Mouse (Mus musculus): ENCODE data around the gene Cxcl3. TPM values are rescaled to one million over a fixed set of nuclear protein-coding genes. Genes with fewer than 3 reads are reported as not detected.
"Not testable (repeated sequence)": the region's sequence is repeated elsewhere in the genome, so short reads cannot be mapped to it uniquely, and the experiment has no call there.

Gene Cxcl3
- polyA plus RNA-seq, 1 experiment from 2014 or later, result not detected

GRCm38 (mm10) chr5:90783697-90784096, 2.2 kb upstream of the Cxcl3 start:
- no peaks in the 10 kb centered on the region for H3K9me3 ChIP-seq (ENCODE audit: control insufficient read depth, low read length)
- H3K9ac ChIP-seq (ENCODE audit: low read depth, low read length), result no peak overlapping the region
- H3K36me3 ChIP-seq (ENCODE audit: control insufficient read depth, insufficient read depth, low read length), result no peaks in the 10 kb centered on the region
- no peak overlapping the region for H3K27ac ChIP-seq (ENCODE audit: low read depth, low read length)
- H3K4me1 ChIP-seq (ENCODE audit: control insufficient read depth, insufficient read depth, low read length), result no peaks in the 10 kb centered on the region
- H3K4me3 ChIP-seq (ENCODE audit: low read length), result no peak overlapping the region
- no peak overlapping the region for H3K4me2 ChIP-seq (replicated peaks; ENCODE audit: low read depth, low read length)
- no peak for ATAC-seq (ENCODE audit: low FRiP score, low TSS enrichment)
- WGBS, result 84% methylated on average over 3 of the region's 3 CpGs
- H3K27me3 ChIP-seq (ENCODE audit: control insufficient read depth, insufficient read depth, low read length), result no peaks in the 10 kb centered on the region

GRCm38 (mm10) chr5:90788114-90788513, 2.2 kb downstream of the Cxcl3 start:
- no peak overlapping the region for H3K27ac ChIP-seq (ENCODE audit: low read depth, low read length)
- no peak overlapping the region for H3K9ac ChIP-seq (ENCODE audit: low read depth, low read length)
- H3K4me1 ChIP-seq (ENCODE audit: control insufficient read depth, insufficient read depth, low read length), result peaks cover 3% of the 10 kb centered on the region; the same call in 1 of the 2 replicates
- 86% methylated on average over 4 of the region's 4 CpGs for WGBS
- no peak for ATAC-seq (ENCODE audit: low FRiP score, low TSS enrichment)
- H3K9me3 ChIP-seq (ENCODE audit: control insufficient read depth, low read length), result no peaks in the 10 kb centered on the region
- H3K4me2 ChIP-seq (replicated peaks; ENCODE audit: low read depth, low read length), result no peak overlapping the region
- no peaks in the 10 kb centered on the region for H3K36me3 ChIP-seq (ENCODE audit: control insufficient read depth, insufficient read depth, low read length)
- no peak overlapping the region for H3K4me3 ChIP-seq (ENCODE audit: low read length)
- no peaks in the 10 kb centered on the region for H3K27me3 ChIP-seq (ENCODE audit: control insufficient read depth, insufficient read depth, low read length)

GRCm38 (mm10) chr5:90789306-90790073, 3.6 kb downstream of the Cxcl3 start:
- no peaks in the 10 kb centered on the region for H3K9me3 ChIP-seq (ENCODE audit: control insufficient read depth, low read length)
- H3K4me3 ChIP-seq (ENCODE audit: low read length), result no peak overlapping the region
- H3K9ac ChIP-seq (ENCODE audit: low read depth, low read length), result no peak overlapping the region
- H3K27ac ChIP-seq (ENCODE audit: low read depth, low read length), result peak overlapping the region; percentile 42; the same call in 1 of the 2 replicates
- 37% methylated on average over 11 of the region's 11 CpGs for WGBS
- H3K4me2 ChIP-seq (replicated peaks; ENCODE audit: low read depth, low read length), result peak overlapping the region; percentile 29; the same call in 1 of the 2 replicates
- peak; percentile 10; the same call in 1 of the 2 replicates for ATAC-seq (ENCODE audit: low FRiP score, low TSS enrichment)
- H3K4me1 ChIP-seq (ENCODE audit: control insufficient read depth, insufficient read depth, low read length), result peaks cover 3% of the 10 kb centered on the region; the same call in 1 of the 2 replicates
- no peaks in the 10 kb centered on the region for H3K27me3 ChIP-seq (ENCODE audit: control insufficient read depth, insufficient read depth, low read length)
- no peaks in the 10 kb centered on the region for H3K36me3 ChIP-seq (ENCODE audit: control insufficient read depth, insufficient read depth, low read length)

GRCm38 (mm10) chr5:90790074-90790502, 4.2 kb downstream of the Cxcl3 start:
- H3K9me3 ChIP-seq (ENCODE audit: control insufficient read depth, low read length), result no peaks in the 10 kb centered on the region
- ATAC-seq (ENCODE audit: low FRiP score, low TSS enrichment), result peak; percentile 85
- no peaks in the 10 kb centered on the region for H3K36me3 ChIP-seq (ENCODE audit: control insufficient read depth, insufficient read depth, low read length)
- H3K4me2 ChIP-seq (replicated peaks; ENCODE audit: low read depth, low read length), result peak overlapping the region; percentile 29; the same call in 1 of the 2 replicates
- no peaks in the 10 kb centered on the region for H3K27me3 ChIP-seq (ENCODE audit: control insufficient read depth, insufficient read depth, low read length)
- H3K4me1 ChIP-seq (ENCODE audit: control insufficient read depth, insufficient read depth, low read length), result peaks cover 3% of the 10 kb centered on the region; the same call in 1 of the 2 replicates
- H3K27ac ChIP-seq (ENCODE audit: low read depth, low read length), result peak overlapping the region; percentile 42; the same call in 1 of the 2 replicates
- 4% methylated on average over 8 of the region's 8 CpGs for WGBS
- H3K4me3 ChIP-seq (ENCODE audit: low read length), result no peak overlapping the region
- H3K9ac ChIP-seq (ENCODE audit: low read depth, low read length), result no peak overlapping the region

- 68% methylated on average over 5 of the region's 5 CpGs for WGBS
- Histone ChIP-seq H3K27ac (ENCODE audit: low read depth, low read length) (no peak within 1 kb of the TSS), H3K4me2 (replicated peaks; ENCODE audit: low read depth, low read length) (no peak within 1 kb of the TSS)
Observed at GRCm38 (mm10) chr5:90794195-90794625, 8.3 kb downstream of the Cxcl3 start, which contains the start of gene Cxcl15. Cxcl15 (plus strand) TSS chr5:90794534.

GRCm38 (mm10) chr5:90795392-90795791, 9.5 kb downstream of the Cxcl3 start:
- H3K27me3 ChIP-seq (ENCODE audit: control insufficient read depth, insufficient read depth, low read length); H3K36me3 ChIP-seq (ENCODE audit: control insufficient read depth, insufficient read depth, low read length); H3K4me2 ChIP-seq (replicated peaks; ENCODE audit: low read depth, low read length); H3K27ac ChIP-seq (ENCODE audit: low read depth, low read length); ATAC-seq (ENCODE audit: low FRiP score, low TSS enrichment); H3K9me3 ChIP-seq (ENCODE audit: control insufficient read depth, low read length); H3K4me1 ChIP-seq (ENCODE audit: control insufficient read depth, insufficient read depth, low read length); H3K9ac ChIP-seq (ENCODE audit: low read depth, low read length); H3K4me3 ChIP-seq (ENCODE audit: low read length): not testable (repeated sequence)
- WGBS, result 89% methylated on average over 2 of the region's 2 CpGs

More at GRCm38 (mm10) chr5:90794195-90794625, 8.3 kb downstream of the Cxcl3 start, which contains the start of gene Cxcl15:
- Histone ChIP-seq H3K36me3 (ENCODE audit: control insufficient read depth, insufficient read depth, low read length) (no peaks in the 10 kb centered on the region), H3K4me1 (ENCODE audit: control insufficient read depth, insufficient read depth, low read length) (peaks cover 3% of the 10 kb centered on the region; the same call in 1 of the 2 replicates), H3K9ac (ENCODE audit: low read depth, low read length) (no peak within 1 kb of the TSS), H3K9me3 (ENCODE audit: control insufficient read depth, low read length) (no peaks in the 10 kb centered on the region), H3K4me3 (ENCODE audit: low read length) (no peak within 1 kb of the TSS), H3K27me3 (ENCODE audit: control insufficient read depth, insufficient read depth, low read length) (no peaks in the 10 kb centered on the region)
- ATAC-seq (ENCODE audit: low FRiP score, low TSS enrichment), result no peak

- Histone ChIP-seq H3K4me1 (ENCODE audit: control insufficient read depth, insufficient read depth, low read length) (no peaks in the 10 kb centered on the region), H3K4me3 (ENCODE audit: low read length) (no peak overlapping the region), H3K36me3 (ENCODE audit: control insufficient read depth, insufficient read depth, low read length) (no peaks in the 10 kb centered on the region), H3K9ac (ENCODE audit: low read depth, low read length) (no peak overlapping the region), H3K27ac (ENCODE audit: low read depth, low read length) (no peak overlapping the region), H3K4me2 (replicated peaks; ENCODE audit: low read depth, low read length) (no peak overlapping the region), H3K27me3 (ENCODE audit: control insufficient read depth, insufficient read depth, low read length) (no peaks in the 10 kb centered on the region), H3K9me3 (ENCODE audit: control insufficient read depth, low read length) (no peaks in the 10 kb centered on the region)
- no peak for ATAC-seq (ENCODE audit: low FRiP score, low TSS enrichment)
Observed at GRCm38 (mm10) chr5:90804574-90804973, 18.7 kb downstream of the Cxcl3 start.

GRCm38 (mm10) chr5:90806050-90806449, 20.1 kb downstream of the Cxcl3 start:
- Histone ChIP-seq H3K4me3 (ENCODE audit: low read length) (no peak overlapping the region), H3K27me3 (ENCODE audit: control insufficient read depth, insufficient read depth, low read length) (no peaks in the 10 kb centered on the region), H3K4me2 (replicated peaks; ENCODE audit: low read depth, low read length) (no peak overlapping the region), H3K27ac (ENCODE audit: low read depth, low read length) (no peak overlapping the region), H3K9ac (ENCODE audit: low read depth, low read length) (no peak overlapping the region), H3K9me3 (ENCODE audit: control insufficient read depth, low read length) (no peaks in the 10 kb centered on the region), H3K36me3 (ENCODE audit: control insufficient read depth, insufficient read depth, low read length) (no peaks in the 10 kb centered on the region), H3K4me1 (ENCODE audit: control insufficient read depth, insufficient read depth, low read length) (no peaks in the 10 kb centered on the region)
- no peak for ATAC-seq (ENCODE audit: low FRiP score, low TSS enrichment)
